Mouse (Mus musculus) lung, postnatal 0 days (tissue): Measurements from ENCODE around the gene Rgs6.

Experiments
- CTCF ChIP-seq: IDR thresholded peaks from 2 replicates; pipeline ENCODE4 v1.5.1; 2016; ENCODE audit warnings: antibody characterized with exemption, mild to moderate bottlenecking
- EP300 ChIP-seq: IDR thresholded peaks from 2 replicates; pipeline ENCODE4 v1.6.1; 2016; ENCODE audit warnings: antibody characterized with exemption, mild to moderate bottlenecking, control low read depth

DNA sequence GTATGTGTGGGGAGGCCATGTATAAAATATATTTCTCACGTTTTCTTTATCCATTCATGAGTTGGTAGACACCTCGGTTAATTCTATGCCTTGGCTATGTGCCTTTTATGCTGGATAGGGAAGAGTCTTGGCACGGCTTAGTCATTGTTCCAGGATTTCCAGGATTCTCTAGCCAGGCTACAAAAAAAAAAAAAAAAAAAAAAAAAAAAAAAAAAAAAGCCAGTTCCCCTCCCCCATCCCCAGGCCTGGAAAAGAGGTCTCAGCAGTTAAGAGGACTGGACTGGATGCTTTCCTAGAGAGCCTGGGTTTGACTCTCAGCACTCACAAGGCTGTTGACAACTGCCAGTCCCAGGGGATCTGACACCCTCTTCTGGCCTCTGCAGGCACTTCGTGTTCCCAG, 543.3 kb downstream of the Rgs6 start:
- no peak for TF ChIP-seq CTCF
- no peak for TF ChIP-seq EP300
